Mouse (Mus musculus) intestine, postnatal 0 days (tissue): ENCODE data around the gene Hacd2. TPM values are rescaled to one million over a fixed set of nuclear protein-coding genes. Genes with fewer than 3 reads are reported as not detected.

Experiments
- ATAC-seq: fragments of 200-750 bp; cut with Nextera tagmentation; 2 replicates; pipeline ENCODE4 v1.8.0; 2017; ENCODE audit warnings: mild to moderate bottlenecking, moderate TSS enrichment, moderate library complexity
- H3K27ac ChIP-seq: fragments of 300-500 bp; sonication (generic); 2 replicates; pipeline ENCODE4 v1.5.1; 2014; ENCODE audit warnings: mild to moderate bottlenecking, low read depth, low read length, moderate library complexity
- H3K27me3 ChIP-seq: fragments of 300-500 bp; sonication (generic); replicated peaks from 2 replicates; pipeline ENCODE4 v1.6.1; 2014; ENCODE audit warnings: low read length, mixed read lengths; ENCODE audit not compliant: control insufficient read depth, insufficient read depth
- H3K36me3 ChIP-seq: fragments of 300-500 bp; sonication (generic); 2 replicates; pipeline ENCODE4 v1.6.1; 2014; ENCODE audit warnings: mild to moderate bottlenecking, moderate library complexity; ENCODE audit not compliant: control insufficient read depth, insufficient read depth
- H3K4me1 ChIP-seq: fragments of 300-500 bp; sonication (generic); replicated peaks from 2 replicates; pipeline ENCODE4 v1.6.1; 2014; ENCODE audit warnings: antibody characterized with exemption, low read length, mixed read lengths; ENCODE audit not compliant: control insufficient read depth, insufficient read depth
- H3K4me2 ChIP-seq: fragments of 300-500 bp; sonication (generic); replicated peaks from 2 replicates; pipeline ENCODE4 v1.6.1; 2014; ENCODE audit warnings: low read depth, mild to moderate bottlenecking, moderate library complexity
- H3K4me3 ChIP-seq: fragments of 300-500 bp; sonication (generic); 2 replicates; pipeline ENCODE4 v1.5.1; 2014; ENCODE audit warnings: low read depth, low read length
- H3K9ac ChIP-seq: fragments of 300-500 bp; sonication (generic); 2 replicates; pipeline ENCODE4 v1.6.1; 2014; ENCODE audit warnings: mild to moderate bottlenecking, low read depth, low read length
- H3K9me3 ChIP-seq: fragments of 300-500 bp; sonication (generic); 2 replicates; pipeline ENCODE4 v1.6.1; 2016; ENCODE audit warnings: mixed run types; ENCODE audit not compliant: control insufficient read depth
- CTCF ChIP-seq: sonication (generic); IDR thresholded peaks from 2 replicates; pipeline ENCODE4 v1.5.1; 2016; ENCODE audit warnings: low read depth, mild to moderate bottlenecking, control low read depth, antibody characterized with exemption, moderate library complexity
- WGBS: fragments of 180-500 bp; shearing (Covaris S2); extraction: QIAGEN DNeasy Blood & Tissue Kit; methylation state at CpG from one replicate; pipeline ENCODE4 v1.1.7; 2014; 5-methylcytosine and 5-hydroxymethylcytosine counted together
- polyA plus RNA-seq: library from polyadenylated mRNA; unstranded; fragments of >200 nt; fragmentation: Nextera tagmentation; extraction: Ambion mirVana; gene quantifications from 2 replicates; pipeline ENCODE4 v1.2.1, GENCODE M21; 2015

Gene Hacd2
- polyA plus RNA-seq, 1 experiment from 2014 or later: 80.2 TPM

GRCm38 (mm10) chr16:35000923-35001560 lies 21.2 kb upstream of the Hacd2 start:
- Histone ChIP-seq H3K27ac (no peak overlapping the region; the same call in 1 of the 2 replicates), H3K4me2 (no peak overlapping the region), H3K9me3 (no peaks in the 10 kb centered on the region), H3K36me3 (peaks cover 19% of the 10 kb centered on the region), H3K4me1 (no peaks in the 10 kb centered on the region; the same call in 1 of the 2 replicates), H3K27me3 (no peaks in the 10 kb centered on the region), H3K9ac (no peak overlapping the region), H3K4me3 (no peak overlapping the region)
- no peak for TF ChIP-seq CTCF
- 37% methylated on average over 10 of the region's 10 CpGs for WGBS
- no peak for ATAC-seq

DNA sequence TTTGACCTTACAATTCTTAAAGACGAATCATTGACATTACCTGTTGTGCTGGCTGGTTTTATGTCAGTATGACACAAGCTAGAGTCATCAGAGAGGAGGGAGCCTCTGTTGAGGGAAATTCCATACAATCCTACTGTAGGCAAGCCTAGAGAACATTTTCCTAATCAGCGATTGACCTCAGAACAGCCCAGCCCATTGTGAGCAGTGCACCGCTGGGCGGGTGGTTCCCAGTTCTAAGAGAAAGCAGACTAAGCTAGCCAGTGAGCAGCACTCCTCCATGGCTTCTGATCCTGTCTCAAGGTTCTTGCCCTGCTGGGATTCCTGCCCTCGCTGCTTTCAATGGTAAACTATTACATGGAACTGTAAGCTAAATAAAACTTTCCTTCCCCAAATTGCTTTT lies 17.9 kb upstream of the Hacd2 start:
- H3K4me3 ChIP-seq: no peak overlapping the region
- peak; percentile 31; the same call in 1 of the 2 replicates for ATAC-seq
- 44% methylated on average over 5 of the region's 5 CpGs for WGBS
- no peaks in the 10 kb centered on the region for H3K4me1 ChIP-seq
- H3K4me2 ChIP-seq: no peak overlapping the region
- H3K27ac ChIP-seq: no peak overlapping the region
- TF ChIP-seq CTCF: no peak
- no peak overlapping the region for H3K9ac ChIP-seq
- no peaks in the 10 kb centered on the region for H3K27me3 ChIP-seq
- H3K36me3 ChIP-seq: peaks cover 7% of the 10 kb centered on the region
- no peaks in the 10 kb centered on the region for H3K9me3 ChIP-seq

DNA sequence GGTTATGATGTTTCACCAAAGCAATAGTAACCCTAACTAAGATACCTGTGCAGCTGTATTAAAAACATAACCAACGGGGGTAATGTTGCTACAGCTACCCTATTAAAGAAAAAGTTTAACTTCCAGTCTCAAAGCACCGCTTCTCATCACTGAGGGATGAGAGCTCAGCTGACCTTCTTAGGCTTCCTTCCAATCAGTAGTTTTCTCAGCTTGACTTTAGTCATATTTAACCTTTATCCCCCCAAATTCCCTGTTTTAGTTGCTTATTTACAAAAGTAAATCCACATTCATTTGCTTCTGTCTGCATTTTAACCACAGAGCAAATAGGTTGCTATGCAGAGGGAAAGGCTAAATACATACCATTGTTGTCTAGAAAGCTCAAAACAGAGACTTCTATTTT lies 17.5 kb upstream of the Hacd2 start:
- Histone ChIP-seq H3K27me3 (no peaks in the 10 kb centered on the region), H3K36me3 (peaks cover 6% of the 10 kb centered on the region), H3K4me3 (no peak overlapping the region), H3K9ac (no peak overlapping the region), H3K4me1 (no peaks in the 10 kb centered on the region), H3K27ac (no peak overlapping the region), H3K9me3 (no peaks in the 10 kb centered on the region), H3K4me2 (no peak overlapping the region)
- no peak for ATAC-seq
- no peak for TF ChIP-seq CTCF
- 66% methylated on average over 2 of the region's 2 CpGs for WGBS

GRCm38 (mm10) chr16:35006251-35006650 lies 16.0 kb upstream of the Hacd2 start:
- 84% methylated on average over 5 of the region's 5 CpGs for WGBS

DNA sequence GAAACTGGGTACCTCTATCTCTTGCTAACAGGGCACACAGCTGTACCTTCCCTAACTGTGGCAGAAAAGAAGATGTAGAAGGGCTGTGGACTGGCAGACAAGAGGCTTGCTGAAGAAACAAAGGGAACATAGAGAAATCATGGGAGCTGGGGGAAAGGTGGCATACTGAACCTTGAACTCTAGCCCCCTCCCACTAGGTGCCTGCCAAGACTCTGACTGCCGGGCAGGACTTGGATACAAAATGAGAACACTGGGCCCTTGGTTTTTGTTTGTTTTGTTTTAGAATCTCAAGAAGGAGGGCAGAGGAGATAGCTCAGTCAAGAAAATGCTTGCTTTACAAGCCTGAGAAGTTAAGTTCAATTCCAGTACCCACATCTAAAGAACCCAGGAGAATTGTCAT lies 14.9 kb upstream of the Hacd2 start:
- Histone ChIP-seq H3K4me2 (no peak overlapping the region), H3K27ac (no peak overlapping the region), H3K9ac (no peak overlapping the region), H3K27me3 (no peaks in the 10 kb centered on the region), H3K4me3 (no peak overlapping the region), H3K4me1 (no peaks in the 10 kb centered on the region), H3K36me3 (no peaks in the 10 kb centered on the region), H3K9me3 (no peaks in the 10 kb centered on the region)
- no peak for ATAC-seq
- 41% methylated on average over 1 of the region's 1 CpGs for WGBS
- TF ChIP-seq CTCF: no peak

More at GRCm38 (mm10) chr16:35006251-35006650, 16.0 kb upstream of the Hacd2 start:
- Histone ChIP-seq H3K27ac (no peak overlapping the region), H3K9me3 (no peaks in the 10 kb centered on the region), H3K4me2 (no peak overlapping the region), H3K9ac (no peak overlapping the region), H3K36me3 (no peaks in the 10 kb centered on the region), H3K4me1 (no peaks in the 10 kb centered on the region), H3K27me3 (no peaks in the 10 kb centered on the region), H3K4me3 (no peak overlapping the region)
- ATAC-seq: no peak
- no peak for TF ChIP-seq CTCF

- TF ChIP-seq CTCF: no peak
Measured at GRCm38 (mm10) chr16:35008447-35008846, 13.8 kb upstream of the Hacd2 start.

More at GRCm38 (mm10) chr16:35008447-35008846, 13.8 kb upstream of the Hacd2 start:
- H3K27ac ChIP-seq: no peak overlapping the region
- no peaks in the 10 kb centered on the region for H3K4me1 ChIP-seq
- H3K9ac ChIP-seq: no peak overlapping the region
- no peak overlapping the region for H3K4me3 ChIP-seq
- H3K36me3 ChIP-seq: no peaks in the 10 kb centered on the region
- no peak for ATAC-seq
- H3K27me3 ChIP-seq: no peaks in the 10 kb centered on the region
- no peaks in the 10 kb centered on the region for H3K9me3 ChIP-seq
- H3K4me2 ChIP-seq: no peak overlapping the region
